Mouse (Mus musculus) MEL (cell line): ENCODE measurements around the gene Syn3.

Experiments used
- CHD2 ChIP-seq: IDR thresholded peaks from 2 replicates; pipeline ENCODE4 v1.6.1; 2011; ENCODE audit warnings: low read length, improper control_type of control experiment
- CTCF ChIP-seq, 3 experiments: IDR thresholded peaks in 2 of 3; conservative IDR thresholded peaks in 1 of 3; 2 replicates each; pipeline ENCODE4 v1.5.1; 2011 to 2012; ENCODE audit warnings: low read length in 3 of 3, low read depth in 2 of 3, mild to moderate bottlenecking in 2 of 3, improper control_type of control experiment in 1 of 3, inconsistent platforms in 1 of 3, mixed read lengths in 1 of 3, moderate library complexity in 1 of 3; ENCODE audit not compliant: control insufficient read depth in 1 of 3, insufficient read depth in 1 of 3, poor library complexity in 1 of 3, severe bottlenecking in 1 of 3
- HCFC1 ChIP-seq: IDR thresholded peaks from 2 replicates; pipeline ENCODE4 v1.6.1; 2012; ENCODE audit warnings: low read depth, mild to moderate bottlenecking, inconsistent platforms, low read length, improper control_type of control experiment, moderate library complexity
- ZC3H11A ChIP-seq: IDR thresholded peaks from 2 replicates; pipeline ENCODE4 v1.6.1; 2012; ENCODE audit warnings: low read depth, mild to moderate bottlenecking, inconsistent platforms, low read length, improper control_type of control experiment
- ZKSCAN1 ChIP-seq: IDR thresholded peaks from 2 replicates; pipeline ENCODE4 v1.6.1; 2012; ENCODE audit warnings: low read depth, mild to moderate bottlenecking, inconsistent platforms, low read length, improper control_type of control experiment, moderate library complexity

DNA sequence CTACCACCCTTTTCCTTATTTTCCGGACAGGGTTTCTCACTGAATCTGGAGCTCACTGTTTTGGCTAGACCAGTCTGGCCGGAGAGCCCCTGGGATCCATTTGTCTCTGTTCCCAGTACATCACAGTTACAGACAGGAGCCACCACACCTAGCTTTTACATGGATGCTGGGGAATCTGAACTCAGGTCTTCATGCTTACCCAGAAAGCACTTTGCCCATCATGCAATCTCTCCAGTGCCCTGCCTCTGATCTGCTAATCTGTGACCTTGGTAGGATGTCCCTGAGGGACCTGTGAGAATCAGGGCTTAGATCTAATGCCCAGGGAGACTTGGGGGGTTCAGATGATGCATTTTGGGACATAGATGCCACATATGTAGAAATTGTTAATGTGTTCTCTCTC is 373.3 kb downstream of the Syn3 start:
- no peak for TF ChIP-seq HCFC1
- no peak for TF ChIP-seq ZC3H11A
- no peak for TF ChIP-seq CHD2
- no peak for TF ChIP-seq ZKSCAN1
- no peak for TF ChIP-seq CTCF (IDR thresholded peaks at IDR 0.05 in 2 of 3, conservative IDR thresholded peaks at IDR 0.05 in 1 of 3; ENCODE audit: control insufficient read depth in 1 of 3, insufficient read depth in 1 of 3, low read depth in 2 of 3, low read length in 3 of 3, poor library complexity in 1 of 3, severe bottlenecking in 1 of 3)
